Mouse (Mus musculus) mature B cell (primary cell): ENCODE measurements around the gene Itm2c.

ENCODE experiments used
- in situ Hi-C: fragments of 300-500 bp; cut with MboI; formaldehyde crosslinking; loops from 2 replicates; pipeline ENCODE4 v1.14.3; 2019

Itm2c gene

DNA sequence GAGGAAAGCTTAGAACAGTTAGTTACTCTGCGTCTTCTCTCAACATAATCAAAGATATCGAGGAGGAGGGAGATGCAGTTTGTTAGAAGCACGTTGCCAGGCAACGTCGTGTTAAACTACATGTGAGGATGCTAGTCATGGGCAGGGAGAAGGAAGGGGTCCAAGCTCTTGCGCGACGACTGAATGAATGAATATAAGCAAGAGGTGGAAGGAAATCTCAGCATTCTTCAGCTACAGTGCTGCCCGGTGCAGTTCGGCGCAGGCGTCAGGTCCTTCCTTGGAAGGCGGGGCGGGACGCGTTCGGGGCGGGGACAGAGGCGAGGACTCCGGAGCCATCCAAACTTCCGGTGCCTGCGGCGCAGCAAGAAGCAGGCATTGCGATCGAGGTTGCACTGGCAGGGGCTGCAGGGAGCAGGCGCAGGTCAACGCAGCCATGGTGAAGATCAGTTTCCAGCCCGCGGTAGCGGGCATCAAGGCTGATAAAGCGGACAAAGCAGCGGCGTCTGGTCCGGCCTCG is at the start of gene Itm2c:
Itm2c (plus strand) TSS at position 51 of the 517 bp plus-strand sequence.
- in situ Hi-C loops = no loop called here

DNA sequence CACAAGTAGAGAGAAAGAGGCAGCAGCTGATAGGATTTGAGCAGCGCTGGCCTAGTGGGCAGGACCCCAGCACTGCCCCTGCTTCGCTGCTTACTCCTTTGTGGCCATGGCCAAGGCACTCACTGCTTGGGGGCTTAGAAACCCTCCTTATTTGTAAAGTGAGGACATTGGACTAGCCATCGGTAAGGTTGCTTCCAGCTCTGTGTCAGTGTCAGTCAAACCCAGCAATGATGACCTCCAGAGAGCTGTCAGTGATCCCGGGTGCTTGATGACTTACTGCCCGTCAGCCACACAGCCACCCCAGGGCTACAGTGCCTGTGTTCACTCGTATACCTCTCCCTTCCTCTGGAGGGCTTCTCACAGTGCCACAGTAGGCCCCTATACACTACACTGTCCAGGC is 49.1 kb upstream of the Itm2c start:
- in situ Hi-C loops = no loop called here

DNA sequence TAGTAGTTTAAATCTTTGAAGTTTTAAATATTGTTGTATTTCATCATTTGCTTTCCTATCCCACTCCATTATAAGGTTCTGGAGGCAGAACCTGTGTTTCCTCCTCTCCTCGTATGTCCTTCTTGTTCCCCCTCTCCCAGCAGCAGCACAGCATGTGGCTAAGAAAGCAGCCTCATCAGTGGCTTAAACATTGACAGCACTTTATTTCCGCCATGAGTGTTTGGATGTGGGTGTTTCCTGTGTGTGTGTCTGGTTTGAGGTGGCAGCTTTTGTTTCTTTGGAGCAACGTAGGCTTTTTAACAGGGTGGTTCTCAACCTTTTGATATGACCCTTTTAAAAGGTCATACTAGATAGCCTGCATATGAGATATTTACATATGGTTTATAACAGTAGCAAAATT is 48.6 kb upstream of the Itm2c start:
- in situ Hi-C loops = no loop called here

DNA sequence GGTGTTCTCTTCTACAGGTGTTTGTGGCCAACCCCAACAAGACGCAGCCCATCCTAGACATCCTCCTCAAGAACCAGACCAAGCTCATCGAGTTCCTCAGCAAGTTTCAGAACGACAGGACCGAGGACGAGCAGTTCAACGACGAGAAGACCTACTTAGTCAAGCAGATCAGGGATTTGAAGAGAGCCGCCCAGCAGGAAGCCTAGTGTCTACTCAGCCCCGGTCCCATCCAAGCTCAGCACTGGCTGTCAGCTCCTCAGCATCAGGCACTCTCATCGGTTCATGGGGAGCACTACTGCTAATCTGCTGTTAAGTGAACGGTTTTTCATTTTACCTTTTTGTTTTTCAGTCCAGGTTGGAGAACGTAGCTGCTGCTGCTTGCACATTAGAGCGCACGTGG is 45.1 kb upstream of the Itm2c start:
- in situ Hi-C loops = no loop called here

DNA sequence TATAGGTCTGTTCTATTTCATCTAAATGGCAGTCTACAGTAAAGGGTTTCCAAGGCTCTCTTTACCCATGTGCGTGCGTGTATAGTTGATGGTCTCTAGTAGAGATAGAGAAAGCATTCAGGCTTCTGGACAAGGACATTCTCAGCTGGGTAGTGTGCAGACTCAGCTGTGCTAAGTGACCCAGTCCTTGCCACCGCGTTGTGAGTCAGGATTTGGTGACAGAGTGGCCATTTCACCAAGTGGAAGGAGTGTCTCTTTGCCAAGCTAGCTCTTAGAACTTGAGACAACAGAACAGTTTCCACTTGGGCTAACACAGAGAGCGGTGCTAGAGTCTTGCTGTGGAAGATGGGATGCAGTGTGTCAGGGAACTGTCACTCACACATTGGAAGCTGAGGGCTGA is 43.2 kb upstream of the Itm2c start:
- in situ Hi-C loops = loop anchor here (5.0 kb wide), 1 partner anchor 156 kb away; no protein-coding TSS in a partner anchor

DNA sequence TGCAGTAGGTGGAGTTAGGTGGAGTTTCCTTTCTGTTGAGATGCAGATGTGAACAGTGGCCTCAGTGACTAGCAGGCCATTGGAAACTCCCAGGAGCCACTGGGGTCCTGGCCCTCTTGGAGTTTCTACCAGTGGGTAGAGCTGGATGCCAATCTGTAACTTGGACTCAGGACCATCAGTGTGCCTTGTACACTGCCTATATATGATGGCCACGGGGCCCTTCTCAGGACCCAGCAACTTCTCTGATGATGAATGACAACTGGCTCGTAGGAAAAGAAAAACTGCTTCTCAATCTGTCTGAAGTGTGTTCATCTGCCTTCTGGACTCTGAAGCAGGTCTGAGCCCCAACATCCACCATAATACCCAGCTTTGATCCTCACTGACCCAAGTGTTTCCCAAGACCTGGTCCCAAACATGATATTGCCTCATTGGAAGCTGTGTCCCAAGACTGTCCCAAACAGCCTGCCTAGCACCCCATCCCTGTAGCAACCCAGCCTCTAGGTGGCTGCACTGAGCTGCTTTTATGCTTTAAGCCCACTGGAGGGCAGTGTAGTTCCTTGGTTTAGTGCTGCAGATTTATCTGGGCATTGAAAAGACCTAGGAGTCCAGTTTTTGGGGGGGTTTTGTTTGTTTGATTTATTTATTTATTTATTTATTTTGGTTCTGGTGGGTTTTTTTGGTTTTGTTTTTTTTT is 40.9 kb upstream of the Itm2c start:
- in situ Hi-C loops = loop anchor here (5.0 kb wide), 1 partner anchor 154 kb away; no protein-coding TSS in a partner anchor

DNA sequence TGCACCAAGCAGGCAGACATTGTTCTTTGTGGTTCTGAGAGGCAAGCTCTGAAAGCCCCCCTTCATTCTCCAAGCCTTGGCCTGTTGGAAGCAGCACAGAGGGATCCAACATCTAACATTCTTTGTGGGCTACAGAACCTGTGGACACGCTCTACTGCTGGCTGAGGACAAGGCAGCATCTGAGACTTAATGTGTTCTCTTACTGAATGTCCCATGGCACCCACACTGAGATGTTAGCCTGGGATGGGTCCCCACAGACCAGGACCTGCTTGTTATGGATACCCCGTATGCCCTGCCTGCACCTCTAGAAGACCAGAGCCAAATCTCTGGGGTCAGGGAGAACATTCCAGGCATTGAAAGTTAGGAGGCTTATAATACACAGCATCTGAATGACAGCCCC is 40.2 kb upstream of the Itm2c start:
- in situ Hi-C loops = loop anchor here (5.0 kb wide), 1 partner anchor 153 kb away; no protein-coding TSS in a partner anchor

DNA sequence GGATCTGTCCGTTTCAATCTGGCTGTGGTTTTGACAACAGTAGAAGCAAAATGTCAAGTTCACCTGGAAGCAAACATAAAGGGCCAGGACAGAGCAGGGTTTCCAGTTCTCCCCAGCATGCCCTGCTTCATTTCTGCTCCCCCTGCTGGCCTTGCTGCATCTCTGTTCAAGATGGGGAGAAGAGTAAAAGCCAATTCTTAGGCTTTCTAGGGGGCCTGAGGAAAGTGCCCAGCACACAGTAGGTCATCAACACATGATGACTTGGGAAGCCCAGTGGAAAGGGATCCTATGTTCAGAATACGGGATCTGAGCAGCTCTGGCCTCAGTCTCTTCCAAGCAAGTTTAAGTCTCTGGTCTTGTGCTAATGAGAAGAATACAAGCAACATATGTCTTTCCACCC is 39.6 kb upstream of the Itm2c start:
- in situ Hi-C loops = loop anchor here (5.0 kb wide), 1 partner anchor 153 kb away; no protein-coding TSS in a partner anchor

DNA sequence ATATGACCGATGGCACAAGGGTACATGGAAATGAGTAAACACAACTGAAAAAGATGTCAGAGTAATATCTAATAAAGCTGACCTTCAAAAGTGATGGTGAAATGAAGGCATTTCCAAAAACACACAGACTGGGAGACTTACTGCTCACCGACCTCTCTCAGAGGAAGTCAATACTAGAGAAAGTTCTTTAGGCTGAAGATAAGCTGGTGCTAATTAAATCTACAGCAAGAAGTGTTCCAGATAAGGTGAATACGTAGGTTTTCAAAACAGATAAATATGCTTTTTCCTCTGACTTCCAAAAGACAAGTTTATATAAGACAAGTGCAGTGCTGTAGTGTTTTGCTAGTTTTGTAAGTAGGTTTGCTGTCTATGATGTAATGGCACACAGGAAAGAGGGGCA is 37.8 kb upstream of the Itm2c start:
- in situ Hi-C loops = no loop called here

DNA sequence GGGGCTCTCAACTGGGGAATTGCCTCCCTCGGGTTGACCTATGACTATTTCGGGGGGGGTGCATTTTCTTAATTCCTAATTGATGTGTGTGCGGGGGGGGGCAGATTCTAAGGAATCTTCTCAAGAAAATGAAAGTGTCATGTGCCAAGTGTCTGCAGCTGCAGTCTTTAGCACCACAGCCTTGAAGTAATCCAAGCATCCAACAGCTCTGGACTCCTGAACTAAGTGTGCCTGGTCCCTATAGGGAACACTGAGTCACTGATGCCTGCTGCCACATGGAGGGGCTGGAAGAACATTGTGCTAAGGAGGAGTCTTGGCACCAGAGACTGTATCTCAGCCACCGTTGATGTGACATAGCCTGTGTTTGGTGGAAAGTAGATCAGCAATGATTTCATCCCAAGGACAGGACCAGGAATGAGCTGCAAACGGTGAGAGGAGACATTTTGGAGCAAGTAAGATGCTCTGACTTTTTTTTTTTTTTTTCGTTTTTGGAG is 36.8 kb upstream of the Itm2c start:
- in situ Hi-C loops = no loop called here

DNA sequence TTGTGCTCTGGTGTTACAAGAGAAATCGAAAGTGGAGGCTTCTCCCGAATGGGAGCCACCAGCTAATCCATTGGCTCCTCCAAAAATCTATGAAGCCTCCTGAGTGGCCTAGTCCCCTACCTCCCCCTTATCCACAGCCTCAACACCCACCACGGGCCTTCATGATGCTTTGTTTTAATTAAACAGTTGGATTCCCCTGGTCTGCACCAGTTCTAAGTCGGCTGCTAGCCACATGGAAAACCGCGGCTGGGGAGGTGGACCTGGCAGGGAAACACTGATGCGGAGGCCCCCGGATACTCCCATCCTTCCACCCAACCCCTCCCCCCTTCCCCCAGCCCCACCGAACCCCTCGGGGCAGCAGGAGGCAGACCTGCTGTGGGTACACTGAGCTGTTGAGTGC is 29.7 kb upstream of the Itm2c start:
- in situ Hi-C loops = no loop called here

DNA sequence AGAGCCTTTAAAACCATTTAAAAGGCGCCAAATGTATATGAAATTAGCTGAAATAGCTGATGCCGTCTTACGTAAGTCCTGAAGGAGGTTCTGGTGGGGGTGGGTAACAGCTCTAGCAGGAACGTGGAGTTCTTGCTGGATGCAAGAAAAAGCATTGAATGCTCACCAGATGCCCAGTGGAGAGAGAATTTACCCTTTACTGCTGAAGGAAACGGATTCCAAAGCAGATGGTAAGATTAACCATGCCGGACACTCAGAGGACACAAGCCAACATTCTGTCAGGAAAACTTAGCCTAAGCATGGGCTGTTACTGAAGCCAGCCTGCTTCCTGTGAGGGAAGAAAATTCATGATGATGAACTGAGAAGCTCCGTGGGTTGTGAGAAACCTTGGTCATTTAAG is 24.1 kb upstream of the Itm2c start:
- in situ Hi-C loops = no loop called here

DNA sequence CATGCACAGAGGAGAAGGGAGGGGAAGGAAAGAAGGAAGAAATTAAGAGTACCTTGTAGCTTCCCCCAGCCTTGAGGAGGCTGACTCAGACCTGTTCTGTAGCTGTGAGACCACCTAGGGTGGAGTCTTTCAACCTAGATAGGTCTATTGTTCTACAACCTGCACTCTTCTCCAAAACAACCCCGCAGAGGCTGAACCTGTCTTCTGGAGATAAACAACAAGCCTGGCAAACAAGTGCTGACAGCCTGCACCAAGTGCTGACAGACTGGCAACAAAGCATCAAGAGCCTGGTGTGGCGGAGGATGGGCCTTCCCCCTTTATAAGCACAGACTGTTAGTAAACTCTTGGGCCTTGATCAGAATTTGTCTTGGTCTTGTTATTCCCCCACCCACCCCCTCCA is 23.5 kb upstream of the Itm2c start:
- in situ Hi-C loops = no loop called here

DNA sequence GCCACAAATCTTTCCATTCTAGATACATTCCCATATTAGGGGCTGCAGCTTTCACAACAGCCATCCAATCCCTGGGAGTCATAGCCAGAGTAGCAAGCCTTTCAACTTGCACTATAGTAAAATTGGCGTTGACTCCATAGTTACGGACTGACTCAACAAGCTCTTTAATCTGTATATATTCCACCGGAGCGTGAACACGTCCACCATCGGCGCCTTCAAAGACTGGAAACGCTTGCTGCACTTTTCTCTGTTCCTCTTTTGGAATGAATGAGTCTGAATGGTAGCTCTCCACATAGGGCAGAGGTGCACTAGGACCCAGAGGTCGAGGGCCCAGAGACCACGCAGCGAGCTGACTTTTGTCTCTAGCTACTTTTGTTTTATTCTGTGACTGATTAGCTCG is 12.1 kb upstream of the Itm2c start:
- in situ Hi-C loops = no loop called here

DNA sequence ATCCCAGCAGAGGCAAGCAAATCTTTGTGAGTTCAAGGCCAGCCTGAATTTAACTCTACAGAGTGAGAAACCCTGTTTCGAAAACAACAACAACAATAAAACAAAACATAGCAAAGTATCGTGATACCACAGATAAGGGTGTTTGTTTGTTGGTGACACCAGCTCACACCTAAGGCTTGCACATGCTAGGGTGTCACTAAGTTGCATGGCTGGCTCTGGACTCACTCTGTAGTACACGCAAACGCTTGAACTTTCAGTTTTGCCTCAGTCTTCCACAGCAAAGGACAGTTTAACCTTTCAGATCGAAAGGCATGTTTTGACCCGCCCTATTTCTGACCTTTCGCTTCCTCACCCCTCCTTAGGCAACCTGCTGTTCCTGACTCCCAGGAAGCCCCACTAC is 6.9 kb upstream of the Itm2c start:
- in situ Hi-C loops = no loop called here

DNA sequence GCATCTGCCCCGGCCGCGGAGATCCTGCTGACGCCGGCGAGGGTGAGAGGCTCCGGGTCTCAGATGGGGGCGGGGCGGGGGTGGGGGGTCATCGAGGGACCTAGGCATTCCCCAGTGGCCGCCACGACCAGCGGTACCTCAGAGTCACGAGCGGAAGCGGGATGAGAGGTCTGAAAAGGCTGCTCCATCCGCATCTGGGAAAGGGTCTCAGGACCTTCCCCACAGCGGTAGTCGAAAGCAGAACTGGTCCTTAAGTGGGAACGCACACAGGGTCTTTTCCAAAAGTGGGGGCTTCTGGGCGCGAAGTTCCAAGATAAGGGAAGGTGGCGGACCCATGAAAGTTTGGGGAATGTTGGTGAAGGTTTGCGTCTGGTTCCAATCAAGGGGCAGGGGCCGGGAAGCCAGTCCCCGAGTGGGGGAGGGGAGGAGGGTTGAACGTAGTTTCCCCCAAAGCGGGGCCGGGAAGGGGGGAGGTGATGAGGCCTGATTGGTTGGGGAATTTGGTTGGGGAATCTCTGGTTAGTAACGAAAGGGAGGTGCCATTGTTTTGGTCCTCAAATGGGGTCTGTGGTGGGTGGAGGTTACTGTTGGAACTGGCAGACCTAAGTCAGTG is 773 bp downstream of the Itm2c start:
- in situ Hi-C loops = no loop called here

DNA sequence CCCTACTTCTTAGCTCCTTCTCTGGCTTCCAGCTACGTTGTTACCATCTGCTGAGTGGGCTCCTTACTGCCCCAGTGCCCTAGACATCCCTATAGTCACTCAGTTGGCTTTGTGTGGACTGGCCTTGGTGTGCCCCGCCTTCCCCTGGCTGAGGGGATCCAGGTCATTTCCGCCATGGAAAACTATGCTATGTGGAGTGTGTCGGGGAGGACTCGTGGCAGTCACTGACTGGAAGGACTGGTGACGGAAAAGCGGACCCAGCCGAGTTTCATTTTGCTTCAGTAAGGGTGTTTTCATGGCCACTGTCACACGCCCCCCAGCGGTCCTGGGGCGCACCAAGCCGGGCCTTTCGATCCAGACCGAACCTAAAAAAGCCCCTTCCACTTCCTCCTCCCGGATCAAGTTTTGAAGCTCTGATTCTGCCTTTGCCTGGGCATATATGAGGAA is 1.3 kb downstream of the Itm2c start:
- in situ Hi-C loops = no loop called here

DNA sequence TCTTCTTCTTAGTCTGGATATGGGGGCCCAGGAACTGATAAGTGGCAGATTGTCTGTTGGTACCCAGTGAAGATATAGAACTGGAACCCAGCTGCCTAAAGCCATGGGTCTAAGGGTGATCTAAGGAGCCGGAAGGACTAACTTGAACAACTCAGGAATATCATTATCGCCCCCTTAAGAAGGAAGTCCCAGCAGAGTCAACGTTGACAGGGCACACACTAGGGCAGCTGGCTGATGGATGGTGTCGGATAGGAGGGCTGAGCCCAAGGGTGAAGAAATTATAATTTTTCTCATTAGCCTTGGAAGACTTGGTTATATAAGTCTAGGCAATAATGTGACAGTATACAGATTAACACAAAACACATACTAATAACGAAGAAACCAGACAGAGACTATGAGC is 2.0 kb downstream of the Itm2c start:
- in situ Hi-C loops = no loop called here

DNA sequence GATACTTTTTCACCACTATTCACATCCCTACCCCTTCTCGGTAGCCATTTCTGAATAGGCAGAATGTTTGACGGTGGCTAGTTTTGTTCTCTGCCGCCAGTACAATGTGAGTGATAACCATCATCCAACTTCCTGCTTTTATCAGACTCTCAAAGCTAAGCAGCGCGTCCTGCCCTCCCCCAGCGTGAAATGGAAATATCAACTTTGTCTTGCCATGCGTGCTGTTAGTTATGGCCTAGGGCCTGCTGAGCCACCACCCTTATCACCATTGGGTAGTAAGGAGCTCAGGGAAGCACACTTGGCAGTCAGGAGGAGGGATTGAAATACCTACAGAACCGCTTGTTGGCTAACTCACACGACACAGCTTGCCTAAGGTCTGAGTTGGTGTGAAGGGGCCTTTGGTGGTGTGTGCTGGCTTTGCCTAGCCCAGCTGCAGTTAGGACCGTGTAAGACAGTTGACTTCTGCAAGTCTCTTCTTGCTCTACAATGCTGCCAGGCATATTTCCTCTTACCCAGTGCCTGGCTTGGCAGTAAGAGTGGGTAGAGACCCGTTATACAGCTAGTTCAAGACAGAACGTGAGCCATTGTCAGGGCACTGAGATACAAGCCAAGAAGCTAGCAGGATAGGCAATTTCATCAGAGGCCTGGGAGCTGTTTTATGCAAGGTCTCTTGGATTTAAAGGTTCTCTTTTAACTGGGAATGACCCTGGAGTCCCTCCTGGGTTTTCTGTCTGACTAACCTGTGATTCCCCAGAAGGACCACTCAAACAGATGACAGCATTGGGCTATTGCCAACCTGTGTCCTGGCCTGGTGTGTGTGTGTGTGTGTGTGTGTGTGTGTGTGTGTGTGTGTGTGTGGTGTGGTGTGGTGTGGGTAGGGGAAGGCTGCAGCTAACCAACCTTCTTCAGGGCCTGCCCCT is 3.0 kb downstream of the Itm2c start:
- in situ Hi-C loops = no loop called here

DNA sequence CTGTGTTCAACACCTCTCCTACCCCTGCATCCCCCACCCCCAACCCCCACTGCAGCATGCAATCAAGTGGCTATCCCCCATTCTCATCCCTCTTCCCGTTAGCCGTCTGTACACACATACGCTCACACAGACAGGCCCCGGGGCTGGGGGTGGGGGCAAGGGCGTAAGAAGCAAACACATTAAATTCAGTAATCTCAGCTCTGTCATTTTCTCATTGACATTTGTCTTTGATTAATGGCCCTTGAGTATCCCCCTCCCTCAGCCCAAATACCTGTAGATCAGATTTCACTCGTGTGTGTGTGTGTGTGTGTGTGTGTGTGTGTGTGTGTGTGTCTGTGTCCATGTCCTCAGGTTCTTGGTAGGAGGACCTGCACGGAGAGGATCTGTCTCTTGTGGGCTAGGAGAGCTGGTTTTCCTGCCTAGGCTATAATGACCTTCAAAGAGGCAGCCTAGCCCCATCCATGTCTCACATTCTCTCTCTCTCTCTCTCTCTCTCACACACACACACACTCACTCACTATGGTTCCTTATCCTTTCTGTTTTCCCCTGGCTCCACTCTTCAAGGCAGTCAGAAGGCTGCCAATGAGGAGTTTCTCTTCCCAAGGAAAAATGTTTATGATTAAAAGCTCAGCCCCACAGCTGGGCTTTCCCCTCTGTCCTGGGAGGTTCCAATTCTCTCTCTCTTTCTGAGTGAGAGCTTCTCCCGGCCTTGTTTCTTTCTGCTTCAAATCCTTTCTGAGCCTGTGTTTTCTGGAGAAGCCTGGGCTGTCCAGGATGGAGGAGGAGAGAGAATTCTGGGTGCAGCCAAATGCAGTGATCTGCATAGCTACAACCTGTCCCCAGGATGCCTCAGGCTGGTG is 4.0 kb downstream of the Itm2c start:
- in situ Hi-C loops = no loop called here

DNA sequence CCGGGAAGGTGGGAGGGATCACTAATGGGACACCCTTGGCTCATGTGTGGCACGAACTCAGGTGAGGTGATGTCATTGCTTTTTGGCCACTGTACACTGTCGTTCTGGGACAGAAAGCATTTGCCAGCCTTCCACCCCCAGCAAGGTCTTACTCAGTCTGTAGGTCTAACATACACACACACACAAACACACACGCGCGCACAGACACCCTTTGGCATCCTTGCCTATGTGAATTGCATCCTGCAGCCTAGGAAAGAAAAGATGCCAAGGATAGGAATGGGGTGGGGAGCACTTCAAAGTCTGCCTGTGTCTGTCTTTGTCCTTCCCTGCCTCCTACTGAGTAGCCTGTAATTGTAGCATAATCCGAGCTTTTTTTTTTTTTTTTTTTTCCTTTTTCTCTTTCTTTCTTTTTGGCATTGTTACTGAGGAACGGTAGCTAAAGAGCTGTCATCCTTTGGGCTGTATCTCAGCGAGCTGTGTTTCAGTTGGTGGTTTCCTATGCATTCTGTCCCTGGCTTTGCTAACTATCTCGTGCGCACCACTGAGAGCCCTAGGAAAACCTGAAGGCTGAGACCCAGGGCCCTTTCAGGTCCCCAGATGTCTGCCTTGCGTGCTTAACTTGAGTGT is 4.8 kb downstream of the Itm2c start:
- in situ Hi-C loops = no loop called here
